Mouse (Mus musculus) midbrain, embryonic 11.5 days (tissue): Measurements from ENCODE around the gene Ctnnd1. TPM values are rescaled to one million over a fixed set of nuclear protein-coding genes. Genes with fewer than 3 reads are reported as not detected.
"Not testable (repeated sequence)": the region's sequence is repeated elsewhere in the genome, so short reads cannot be mapped to it uniquely, and the experiment has no call there.

Experiments used
- ATAC-seq: fragments of 200-750 bp; cut with Nextera tagmentation; 2 replicates; pipeline ENCODE4 v1.8.0; 2017; ENCODE audit warnings: moderate TSS enrichment, moderate library complexity; ENCODE audit not compliant: low FRiP score
- DNase-seq: peaks from one replicate; pipeline ENCODE4 v3.0.0; 2015; ENCODE audit warnings: low spot score; ENCODE audit errors: missing footprints
- H3K27ac ChIP-seq: fragments of 300-500 bp; sonication (generic); 2 replicates; pipeline ENCODE4 v1.5.1; 2014; ENCODE audit warnings: low read depth, low read length
- H3K27me3 ChIP-seq: fragments of 300-500 bp; sonication (generic); 2 replicates; pipeline ENCODE4 v1.6.1; 2014; ENCODE audit warnings: mild to moderate bottlenecking, low read length, moderate library complexity, mixed read lengths; ENCODE audit not compliant: control insufficient read depth, insufficient read depth
- H3K36me3 ChIP-seq: fragments of 300-500 bp; sonication (generic); 2 replicates; pipeline ENCODE4 v1.6.1; 2014; ENCODE audit warnings: mild to moderate bottlenecking, low read length, moderate library complexity, mixed read lengths; ENCODE audit not compliant: control insufficient read depth, insufficient read depth
- H3K4me1 ChIP-seq: fragments of 300-500 bp; sonication (generic); 2 replicates; pipeline ENCODE4 v1.6.1; 2014; ENCODE audit warnings: low read length; ENCODE audit not compliant: control insufficient read depth, insufficient read depth
- H3K4me2 ChIP-seq: fragments of 300-500 bp; sonication (generic); 2 replicates; pipeline ENCODE4 v1.6.1; 2014; ENCODE audit warnings: mild to moderate bottlenecking, moderate library complexity
- H3K4me3 ChIP-seq: fragments of 300-500 bp; sonication (generic); 2 replicates; pipeline ENCODE4 v1.5.1; 2014; ENCODE audit warnings: low read depth, low read length
- H3K9ac ChIP-seq: fragments of 300-500 bp; sonication (generic); 2 replicates; pipeline ENCODE4 v1.6.1; 2014; ENCODE audit warnings: low read length
- H3K9me3 ChIP-seq: fragments of 300-500 bp; sonication (generic); 2 replicates; pipeline ENCODE4 v1.6.1; 2016; ENCODE audit warnings: low read length; ENCODE audit not compliant: control insufficient read depth
- WGBS: fragments of 180-500 bp; shearing (Covaris S2); extraction: QIAGEN DNeasy Blood & Tissue Kit; methylation state at CpG from one replicate; pipeline ENCODE4 v1.1.7; 2014; 5-methylcytosine and 5-hydroxymethylcytosine counted together
- polyA plus RNA-seq: library from polyadenylated mRNA; unstranded; fragments of >200 nt; fragmentation: Nextera tagmentation; extraction: Ambion mirVana; gene quantifications from 2 replicates; pipeline ENCODE4 v1.2.1, GENCODE M21; 2014

Gene Ctnnd1
- polyA plus RNA-seq, 1 experiment from 2014 or later, result 36.8 TPM

GRCm38 (mm10) chr2:84677270-84677967 lies 26.9 kb upstream of the Ctnnd1 start:
- WGBS, result 10% methylated on average over 22 of the region's 22 CpGs
- no peaks in the 10 kb centered on the region for H3K9me3 ChIP-seq
- peak overlapping the region; percentile 14; the same call in 1 of the 2 replicates for H3K27ac ChIP-seq
- H3K36me3 ChIP-seq, result peaks cover 6% of the 10 kb centered on the region; the same call in 1 of the 2 replicates
- H3K4me3 ChIP-seq, result peak overlapping the region; percentile 65
- H3K4me1 ChIP-seq, result peaks cover 9% of the 10 kb centered on the region
- H3K4me2 ChIP-seq, result peak overlapping the region; percentile 73
- DNase-seq (peak; percentile 90), ATAC-seq (peak; percentile 60)
- peak overlapping the region; percentile 71 for H3K9ac ChIP-seq
- H3K27me3 ChIP-seq, result no peaks in the 10 kb centered on the region

- H3K4me2 ChIP-seq, result peak overlapping the region; percentile 56; the same call in 1 of the 2 replicates
- not testable (repeated sequence) for H3K4me3 ChIP-seq, H3K9me3 ChIP-seq, H3K36me3 ChIP-seq, H3K27me3 ChIP-seq, H3K4me1 ChIP-seq, H3K27ac ChIP-seq, DNase-seq, H3K9ac ChIP-seq
- 77% methylated on average over 4 of the region's 5 CpGs for whole genome bisulfite sequencing
- 0 out of 2 replicates have a peak, but pooled peaks have one; percentile 0 for ATAC-seq
Observed at GRCm38 (mm10) chr2:84671535-84671934, 21.0 kb upstream of the Ctnnd1 start.

- ATAC-seq, result peak; percentile 97
- peaks cover 3% of the 10 kb centered on the region; the same call in 1 of the 2 replicates for H3K36me3 ChIP-seq
Observed at GRCm38 (mm10) chr2:84670569-84670933, 20.0 kb upstream of the Ctnnd1 start, which contains the start of gene Selenoh. Gene Selenoh (minus strand): TSS chr2:84670770.

GRCm38 (mm10) chr2:84669828-84670568 lies 19.4 kb upstream of the Ctnnd1 start:
- peaks cover 4% of the 10 kb centered on the region; the same call in 1 of the 2 replicates for H3K4me1 ChIP-seq
- H3K36me3 ChIP-seq, result peaks cover 3% of the 10 kb centered on the region; the same call in 1 of the 2 replicates
- no peak for DNase-seq

More at GRCm38 (mm10) chr2:84670569-84670933, 20.0 kb upstream of the Ctnnd1 start, which contains the start of gene Selenoh:
- Histone ChIP-seq H3K4me1 (peaks cover 4% of the 10 kb centered on the region; the same call in 1 of the 2 replicates), H3K27ac (peak within 1 kb of the TSS; percentile 80), H3K4me3 (peak within 1 kb of the TSS; percentile 72), H3K4me2 (peak within 1 kb of the TSS; percentile 56), H3K9ac (peak within 1 kb of the TSS; percentile 91), H3K27me3 (no peaks in the 10 kb centered on the region), H3K9me3 (no peaks in the 10 kb centered on the region)
- under 1% methylated on average over 20 of the region's 20 CpGs for WGBS
- peak; percentile 98 for DNase-seq

GRCm38 (mm10) chr2:84666081-84666480 lies 15.5 kb upstream of the Ctnnd1 start:
- H3K4me3 ChIP-seq, result no peak overlapping the region
- H3K4me1 ChIP-seq, result peaks cover 4% of the 10 kb centered on the region; the same call in 1 of the 2 replicates
- no peaks in the 10 kb centered on the region for H3K9me3 ChIP-seq
- no peaks in the 10 kb centered on the region for H3K36me3 ChIP-seq
- ATAC-seq (no peak), DNase-seq (no peak)
- no peak overlapping the region for H3K9ac ChIP-seq
- no peaks in the 10 kb centered on the region for H3K27me3 ChIP-seq
- H3K4me2 ChIP-seq, result no peak overlapping the region
- 67% methylated on average over 12 of the region's 12 CpGs for WGBS
- no peak overlapping the region for H3K27ac ChIP-seq

More at GRCm38 (mm10) chr2:84669828-84670568, 19.4 kb upstream of the Ctnnd1 start:
- no peaks in the 10 kb centered on the region for H3K9me3 ChIP-seq
- peak; percentile 85 for ATAC-seq
- peak overlapping the region; percentile 91 for H3K9ac ChIP-seq
- WGBS, result 3% methylated on average over 39 of the region's 39 CpGs
- peak overlapping the region; percentile 56 for H3K4me2 ChIP-seq
- peak overlapping the region; percentile 72 for H3K4me3 ChIP-seq
- no peaks in the 10 kb centered on the region for H3K27me3 ChIP-seq
- peak overlapping the region; percentile 80 for H3K27ac ChIP-seq

GRCm38 (mm10) chr2:84662866-84663265 lies 12.3 kb upstream of the Ctnnd1 start:
- Histone ChIP-seq H3K27me3 (no peaks in the 10 kb centered on the region), H3K9me3 (no peaks in the 10 kb centered on the region), H3K27ac (no peak overlapping the region), H3K4me3 (no peak overlapping the region), H3K4me2 (no peak overlapping the region), H3K9ac (no peak overlapping the region), H3K36me3 (no peaks in the 10 kb centered on the region), H3K4me1 (no peaks in the 10 kb centered on the region)
- DNase-seq (no peak), ATAC-seq (peak; percentile 47; the same call in 1 of the 2 replicates)
- 20% methylated on average over 2 of the region's 2 CpGs for WGBS

- ATAC-seq, result no peak
- 66% methylated on average over 3 of the region's 3 CpGs for WGBS
Observed at GRCm38 (mm10) chr2:84660253-84660652, 9.7 kb upstream of the Ctnnd1 start.

GRCm38 (mm10) chr2:84658806-84659205 lies 8.2 kb upstream of the Ctnnd1 start, which contains the start of gene Btbd18:
Gene Btbd18 (plus strand): TSS chr2:84659079.
- Histone ChIP-seq H3K27ac (no peak within 1 kb of the TSS), H3K36me3 (no peaks in the 10 kb centered on the region), H3K4me2 (no peak within 1 kb of the TSS), H3K9me3 (no peaks in the 10 kb centered on the region), H3K4me1 (no peaks in the 10 kb centered on the region), H3K27me3 (no peaks in the 10 kb centered on the region), H3K4me3 (no peak within 1 kb of the TSS), H3K9ac (no peak within 1 kb of the TSS)
- 91% methylated on average over 32 of the region's 32 CpGs for WGBS
- ATAC-seq, result no peak; the same call in 1 of the 2 replicates
- no peak for DNase-seq

More at GRCm38 (mm10) chr2:84660253-84660652, 9.7 kb upstream of the Ctnnd1 start:
- H3K4me3 ChIP-seq, result no peak overlapping the region
- no peak overlapping the region for H3K27ac ChIP-seq
- no peak overlapping the region for H3K9ac ChIP-seq
- H3K9me3 ChIP-seq, result no peaks in the 10 kb centered on the region
- no peak for DNase-seq
- no peaks in the 10 kb centered on the region for H3K36me3 ChIP-seq
- no peak overlapping the region for H3K4me2 ChIP-seq
- no peaks in the 10 kb centered on the region for H3K4me1 ChIP-seq
- no peaks in the 10 kb centered on the region for H3K27me3 ChIP-seq
